Mouse (Mus musculus) kidney, adult 2 months (tissue): ENCODE data around the gene Gm6309. TPM values are rescaled to one million over a fixed set of nuclear protein-coding genes. Genes with fewer than 3 reads are reported as not detected.
"Not testable (repeated sequence)": the region's sequence is repeated elsewhere in the genome, so short reads cannot be mapped to it uniquely, and the experiment has no call there.

Experiments
- DNase-seq: peaks from one replicate; pipeline ENCODE4 v3.0.0; 2021
- H3K27ac ChIP-seq: fragments of 200-500 bp; 2 replicates; pipeline ENCODE4 v1.5.1; 2012; ENCODE audit warnings: low read depth, low read length, control low read depth, inconsistent platforms; ENCODE audit not compliant: insufficient read depth
- H3K27me3 ChIP-seq: fragments of 200-500 bp; replicated peaks from 2 replicates; pipeline ENCODE4 v1.6.1; 2012; ENCODE audit warnings: mild to moderate bottlenecking, moderate library complexity, low read length, inconsistent platforms; ENCODE audit not compliant: control insufficient read depth, insufficient read depth
- H3K36me3 ChIP-seq: fragments of 200-500 bp; 2 replicates; pipeline ENCODE4 v1.6.1; 2012; ENCODE audit warnings: mild to moderate bottlenecking, moderate library complexity, low read length, inconsistent platforms; ENCODE audit not compliant: control insufficient read depth, insufficient read depth
- H3K4me1 ChIP-seq: fragments of 200-500 bp; 2 replicates; pipeline ENCODE4 v1.6.1; 2011; ENCODE audit warnings: low read length; ENCODE audit not compliant: control insufficient read depth, insufficient read depth
- H3K4me3 ChIP-seq: fragments of 200-500 bp; 2 replicates; pipeline ENCODE4 v1.5.1; 2011; ENCODE audit warnings: mild to moderate bottlenecking, low read depth, low read length, control low read depth; ENCODE audit not compliant: insufficient read depth
- CTCF ChIP-seq: fragments of 200-500 bp; conservative IDR thresholded peaks from 2 replicates; pipeline ENCODE4 v1.5.1; 2011; ENCODE audit warnings: low read depth, mild to moderate bottlenecking, control low read depth, low read length, moderate library complexity, mixed read lengths; ENCODE audit not compliant: insufficient read depth, insufficient read length
- POLR2A ChIP-seq: fragments of 200-500 bp; IDR thresholded peaks from one replicate; pipeline ENCODE4 v1.6.1; 2011; ENCODE audit warnings: low read depth, low read length, control low read depth
- WGBS: fragments of 180-500 bp; shearing (Covaris S2); methylation state at CpG from one replicate; pipeline ENCODE4 v1.1.7; 2018; 5-methylcytosine and 5-hydroxymethylcytosine counted together
- polyA plus RNA-seq: library from polyadenylated mRNA; depleted of rRNA; stranded (reverse); fragments of >200 nt; gene quantifications from 2 replicates; pipeline ENCODE4 v1.2.3, GENCODE M21; 2012; rRNA removed

The Gm6309 gene
- not detected in 2 replicates for polyA plus RNA-seq

GRCm38 (mm10) chr5:146170621-146171020 lies at the start of gene Gm6309:
Gene Gm6309 (minus strand): TSS chr5:146170721.
- H3K4me1 ChIP-seq, DNase-seq, H3K27ac ChIP-seq, H3K4me3 ChIP-seq, H3K27me3 ChIP-seq, H3K36me3 ChIP-seq: not testable (repeated sequence)
- WGBS, result 78% methylated on average over 2 of the region's 2 CpGs

DNA sequence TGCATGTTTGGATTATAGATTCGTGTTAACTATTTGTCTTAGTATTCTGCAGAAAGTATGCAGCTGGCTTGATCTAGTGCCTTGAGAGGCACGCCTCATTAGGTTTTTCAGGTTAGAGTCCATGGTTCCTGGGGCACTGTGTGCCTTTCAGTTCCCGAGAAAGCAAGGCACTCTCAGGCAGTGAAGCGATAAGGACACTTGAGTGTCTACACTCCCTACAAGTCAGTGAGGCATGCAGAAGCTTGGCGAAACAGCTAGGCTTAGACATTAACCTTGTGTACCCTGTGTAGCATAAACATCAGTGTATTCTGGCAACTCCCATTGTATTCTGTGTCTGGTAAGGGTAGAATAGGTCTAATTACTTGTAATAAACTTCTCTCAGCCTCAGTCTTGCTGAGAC lies 35.0 kb upstream of the Gm6309 start:
- H3K27ac ChIP-seq, result peak overlapping the region; percentile 97
- no peak for TF ChIP-seq CTCF
- WGBS, result 31% methylated on average over 5 of the region's 5 CpGs

DNA sequence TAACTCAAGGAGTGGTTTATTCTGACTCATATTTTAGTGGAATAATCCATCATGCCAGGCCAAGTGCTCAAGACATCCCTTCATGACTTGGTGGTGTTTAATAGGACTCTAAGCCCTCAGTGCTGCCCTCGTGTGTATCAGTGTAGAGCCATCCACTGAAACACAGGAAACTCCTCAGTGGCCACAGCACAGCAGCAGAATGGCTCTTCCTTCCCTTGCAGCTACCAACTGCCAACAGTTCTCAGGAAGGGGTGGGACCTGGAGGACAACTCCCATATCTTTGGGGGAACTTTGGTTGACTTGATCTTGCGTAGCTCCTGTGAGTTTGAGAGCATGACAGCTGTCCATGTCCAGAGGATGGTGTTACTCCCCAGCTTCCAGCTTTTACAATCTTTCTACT lies 33.4 kb upstream of the Gm6309 start:
- H3K27me3 ChIP-seq, result no peaks in the 10 kb centered on the region
- H3K27ac ChIP-seq, result peak overlapping the region; percentile 79
- H3K4me3 ChIP-seq, result no peak overlapping the region
- H3K36me3 ChIP-seq, result peaks cover 4% of the 10 kb centered on the region
- peaks cover 33% of the 10 kb centered on the region for H3K4me1 ChIP-seq
- TF ChIP-seq CTCF, result no peak
- TF ChIP-seq POLR2A, result no peak
- peak; percentile 20 for DNase-seq
- WGBS, result 72% methylated on average over 2 of the region's 2 CpGs

More for the DNA sequence above, 35.0 kb upstream of the Gm6309 start:
- H3K27me3 ChIP-seq, result no peaks in the 10 kb centered on the region
- peaks cover 26% of the 10 kb centered on the region for H3K4me1 ChIP-seq
- H3K36me3 ChIP-seq, result peaks cover 5% of the 10 kb centered on the region
- H3K4me3 ChIP-seq, result no peak overlapping the region
- DNase-seq, result peak; percentile 96

DNA sequence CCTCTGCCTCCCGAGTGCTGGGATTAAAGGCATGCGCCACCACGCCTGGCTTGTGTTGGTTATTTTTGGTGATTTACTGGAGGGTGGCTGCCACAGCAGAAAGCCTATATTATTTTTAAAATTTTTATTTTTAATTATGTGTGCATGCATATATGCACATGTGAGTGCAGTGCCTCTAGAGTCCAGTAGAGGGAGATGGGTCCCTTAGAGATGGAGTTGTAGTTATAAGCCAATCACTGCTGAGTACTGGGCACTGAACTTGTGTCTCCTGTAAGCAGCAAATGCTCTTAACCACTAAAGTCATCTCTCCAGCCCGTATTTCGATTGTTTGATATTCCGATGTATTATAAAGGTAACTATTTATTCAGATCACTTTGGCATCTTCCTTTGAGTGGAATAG lies 30.1 kb upstream of the Gm6309 start:
- H3K27ac ChIP-seq, result no peak overlapping the region
- TF ChIP-seq CTCF (no peak), POLR2A (no peak)
- H3K36me3 ChIP-seq, result peaks cover 5% of the 10 kb centered on the region
- peaks cover 25% of the 10 kb centered on the region for H3K4me1 ChIP-seq
- DNase-seq, result no peak
- no peaks in the 10 kb centered on the region for H3K27me3 ChIP-seq
- no peak overlapping the region for H3K4me3 ChIP-seq
- WGBS, result 99% methylated on average over 6 of the region's 6 CpGs

GRCm38 (mm10) chr5:146199540-146199939 lies 29.0 kb upstream of the Gm6309 start:
- Histone ChIP-seq H3K36me3 (peaks cover 5% of the 10 kb centered on the region), H3K4me3 (no peak overlapping the region), H3K27ac (peak overlapping the region; percentile 99), H3K4me1 (peaks cover 20% of the 10 kb centered on the region), H3K27me3 (no peaks in the 10 kb centered on the region)
- WGBS, result 60% methylated on average over 2 of the region's 2 CpGs
- DNase-seq, result peak; percentile 19
- TF ChIP-seq CTCF, result no peak
- no peak for TF ChIP-seq POLR2A

DNA sequence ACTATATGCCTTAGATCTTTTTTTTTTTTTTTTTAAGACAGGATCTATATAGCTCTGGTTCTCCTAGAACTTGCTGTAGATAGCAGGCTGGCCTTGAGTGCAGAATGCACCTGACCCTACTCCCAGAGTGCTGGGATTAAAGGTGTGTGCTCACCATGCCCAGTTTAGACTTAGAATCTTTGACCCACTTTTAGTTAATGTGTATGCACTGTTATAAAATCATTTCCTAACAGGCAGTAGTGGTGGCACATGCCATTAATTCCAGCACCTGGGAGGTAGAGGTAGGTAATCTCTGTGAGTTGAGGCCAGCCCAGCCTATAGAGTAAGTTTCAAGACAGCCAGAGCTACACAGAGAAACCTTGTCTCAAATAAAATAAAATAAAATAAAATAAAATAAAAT lies 28.6 kb upstream of the Gm6309 start:
- peak; percentile 85 for DNase-seq
- no peaks in the 10 kb centered on the region for H3K27me3 ChIP-seq
- H3K36me3 ChIP-seq, result peaks cover 5% of the 10 kb centered on the region
- no peak overlapping the region for H3K27ac ChIP-seq
- H3K4me1 ChIP-seq, result peaks cover 15% of the 10 kb centered on the region
- TF ChIP-seq CTCF (no peak), POLR2A (no peak)
- H3K4me3 ChIP-seq, result no peak overlapping the region

- H3K4me3 ChIP-seq, result no peak overlapping the region
- peaks cover 2% of the 10 kb centered on the region; the same call in 1 of the 2 replicates for H3K36me3 ChIP-seq
- 88% methylated on average over 8 of the region's 8 CpGs for WGBS
- no peak overlapping the region for H3K27ac ChIP-seq
- TF ChIP-seq POLR2A (no peak), CTCF (no peak)
- no peaks in the 10 kb centered on the region for H3K27me3 ChIP-seq
- DNase-seq, result no peak
- H3K4me1 ChIP-seq, result peaks cover 15% of the 10 kb centered on the region
These were observed 22.8 kb upstream of the Gm6309 start for GRCm38 (mm10) chr5:146193360-146193759.

DNA sequence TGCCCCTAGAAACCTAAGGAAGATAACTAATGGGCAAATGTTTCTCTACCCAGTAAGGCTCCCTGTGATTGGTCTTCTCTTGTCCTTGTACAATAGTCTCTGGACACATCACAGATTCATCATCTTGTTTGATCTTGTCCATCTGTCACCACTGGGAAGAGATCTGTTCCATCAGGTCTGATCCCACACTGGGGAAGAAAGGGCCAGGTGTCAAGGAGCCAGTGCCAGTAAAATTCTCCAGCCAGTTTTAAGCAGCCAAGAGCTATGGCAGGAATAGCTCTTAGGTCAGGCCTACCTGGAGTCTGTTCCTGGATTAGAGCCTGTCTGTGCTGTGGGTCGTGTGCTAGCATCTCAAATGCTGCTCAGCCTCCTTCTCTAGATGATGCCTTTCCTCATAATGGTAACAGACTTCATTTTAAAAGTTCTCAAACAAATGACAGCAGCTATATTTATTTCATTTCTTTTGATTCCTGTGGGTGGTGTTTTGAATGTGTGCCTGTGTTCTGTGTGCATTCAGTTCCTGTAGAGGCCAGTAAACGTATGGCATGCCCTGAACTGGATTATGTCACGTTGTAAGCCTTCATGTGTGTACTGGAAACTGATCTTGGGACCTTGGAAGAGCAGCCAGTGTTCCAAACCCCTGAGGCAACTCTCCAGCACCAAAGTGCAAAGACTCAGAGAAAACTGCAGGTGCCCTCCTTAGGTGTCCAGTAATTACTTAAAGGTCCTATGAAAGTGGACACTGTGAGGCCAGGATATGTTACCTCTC lies 20.2 kb upstream of the Gm6309 start:
- no peak for TF ChIP-seq POLR2A
- TF ChIP-seq CTCF, result no peak
- H3K4me3 ChIP-seq, result no peak overlapping the region
- WGBS, result 49% methylated on average over 3 of the region's 3 CpGs
- H3K4me1 ChIP-seq, result peaks cover 13% of the 10 kb centered on the region
- peak overlapping the region; percentile 94 for H3K27ac ChIP-seq
- H3K27me3 ChIP-seq, result no peaks in the 10 kb centered on the region
- no peaks in the 10 kb centered on the region for H3K36me3 ChIP-seq
- DNase-seq, result peak; percentile 32
